Comparison of ENCODE assay signal across 8 mouse cellular contexts in genomic region chr1:134415168-134415831, GRCm38 (mm10). TPM values are rescaled to one million over a fixed set of nuclear protein-coding genes. Genes with fewer than 3 reads are reported as not detected.
DNase-seq lines count a peak whose midpoint lies in the region; ATAC-seq lines count a peak whose summit lies in the region.

Adipor1 (plus strand) TSS chr1:134415378.

- peak; percentile 98 for ATAC-seq in inflammation-experienced regulatory T-cells, adult 6 months
- peak; percentile 98 for ATAC-seq in megakaryocyte-erythroid progenitor cell, adult 5-6 weeks (replicated peaks; ENCODE audit: low FRiP score, low TSS enrichment, poor library complexity, severe bottlenecking)

- peak; percentile 98 to 99 for DNase-seq in adrenal gland, adult (ENCODE audit: inconsistent age in 2 of 2, low spot score in 1 of 2)
- DNase-seq in embryo, embryonic 10.5 days (ENCODE audit: low spot score) = peak; percentile 98
- peak; percentile 98 for DNase-seq in gastrocnemius, postnatal 14 days
- DNase-seq in left cerebral cortex, postnatal 10 days (ENCODE audit: extremely low spot score in 1 of 2, low spot score in 2 of 2) = peak; percentile 97 to 99
- peak; percentile 97 for DNase-seq in right cerebral cortex, postnatal 25 days
- DNase-seq in urinary bladder, postnatal 4 days (ENCODE audit: low spot score in 2 of 2) = peak; percentile 97

- intact Hi-C loops in gastrocnemius, postnatal 14 days (cut with DNase I; ENCODE audit: low total_unique reads) = no loop called here
- intact Hi-C loops in left cerebral cortex, postnatal 10 days (cut with DNase I) = loop anchor here (5.0 kb wide), 1 partner anchor 53 kb away; the partner anchor contains the start of gene Tmem183a

RNA-seq across cellular contexts. Expression of gene Adipor1, which starts in this region (rescaled TPM):
- 100 to 1,000 TPM; 121 to 123 TPM for total RNA-seq in gastrocnemius, postnatal 14 days (2021)
- 10 to 100 TPM; 25.7 to 45.5 (median 33.0) TPM for polyA plus RNA-seq in inflammation-experienced regulatory T-cells, adult 6 months (2017; shearing (Covaris generic))
- total RNA-seq in left cerebral cortex, postnatal 10 days (2021) = 10 to 100 TPM; 62.3 TPM
- total RNA-seq in megakaryocyte-erythroid progenitor cell, adult 5-6 weeks (2014; fragmentation: Nextera tagmentation) = 42.2 and 56.1 TPM in 2 replicates
- 33.3 and 37.5 TPM in 2 replicates for total RNA-seq in megakaryocyte-erythroid progenitor cell, adult 5-6 weeks (2017)

Comparison
In these comparisons a context has a peak if more than half of its experiments do, and no peak if none do; other contexts are left out.
1. Peak in every context shown above with its lines: DNase-seq and ATAC-seq.